Mouse (Mus musculus) liver, adult 2 months (tissue): ENCODE measurements around the gene Ptges2.

Source experiments
- CTCF ChIP-seq: fragments of 200-500 bp; IDR thresholded peaks from 2 replicates; pipeline ENCODE4 v1.5.1; 2011; ENCODE audit warnings: low read depth, low read length, control low read depth
- POLR2A ChIP-seq: fragments of 200-500 bp; IDR thresholded peaks from 2 replicates; pipeline ENCODE4 v1.6.1; 2011; ENCODE audit warnings: low read length, control low read depth; ENCODE audit not compliant: insufficient read depth; ENCODE audit errors: extremely low read depth

GRCm38 (mm10) chr2:32407144-32407824, 11.6 kb downstream of the Ptges2 start:
- no peak for TF ChIP-seq CTCF
- no peak for TF ChIP-seq POLR2A
